Mouse (Mus musculus) olfactory bulb, adult 2 months (tissue): ENCODE measurements around the gene Dnajc3.
"Not testable (repeated sequence)": the region's sequence is repeated elsewhere in the genome, so short reads cannot be mapped to it uniquely, and the experiment has no call there.

Experiments
- CTCF ChIP-seq: fragments of 200-500 bp; IDR thresholded peaks from 2 replicates; pipeline ENCODE4 v1.5.1; 2012; ENCODE audit warnings: low read depth, mild to moderate bottlenecking, low read length, moderate library complexity; ENCODE audit not compliant: insufficient read depth
- POLR2A ChIP-seq: fragments of 200-500 bp; IDR thresholded peaks from 2 replicates; pipeline ENCODE4 v1.6.1; 2012; ENCODE audit warnings: mild to moderate bottlenecking, low read depth, low read length, moderate library complexity; ENCODE audit not compliant: insufficient read depth

DNA sequence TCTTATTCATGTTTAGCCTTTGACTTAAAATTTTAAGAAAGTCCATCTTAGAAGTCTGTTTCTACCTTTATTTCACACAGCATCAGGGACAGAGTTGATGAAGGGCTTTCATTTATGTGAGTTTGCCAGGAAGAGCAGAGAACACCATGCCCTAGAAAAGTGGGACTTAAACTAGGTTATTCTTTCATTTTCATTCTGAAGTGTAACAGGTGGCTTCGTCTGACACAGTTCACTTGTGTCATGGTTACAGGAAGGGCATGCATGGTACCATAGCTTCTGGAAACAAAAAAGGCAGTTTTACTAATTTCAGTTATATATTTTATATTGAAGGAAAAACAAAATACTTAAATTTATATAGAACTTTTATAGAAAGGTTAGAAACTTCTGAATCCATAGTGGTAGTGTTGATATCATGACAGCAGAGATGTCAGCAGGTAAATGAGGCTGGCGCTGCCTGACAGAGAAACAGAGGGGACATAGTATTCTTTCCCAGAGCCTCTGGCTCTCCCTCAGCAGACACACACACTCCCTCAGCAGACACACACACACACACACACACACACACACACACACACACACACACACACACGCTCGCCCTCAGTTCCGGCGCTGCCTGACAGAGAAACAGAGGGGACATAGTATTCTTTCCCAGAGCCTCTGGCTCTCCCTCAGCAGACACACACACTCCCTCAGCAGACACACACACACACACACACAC, 44.1 kb downstream of the Dnajc3 start:
- not testable (repeated sequence) for TF ChIP-seq POLR2A, CTCF
